Mouse (Mus musculus): ENCODE results near the gene Olfr1373. TPM values are rescaled to one million over a fixed set of nuclear protein-coding genes. Genes with fewer than 3 reads are reported as not detected.
"Not testable (repeated sequence)": the region's sequence is repeated elsewhere in the genome, so short reads cannot be mapped to it uniquely, and the experiment has no call there.

Olfr1373 gene
- polyA plus RNA-seq, 1 experiment from 2014 or later: not detected

DNA sequence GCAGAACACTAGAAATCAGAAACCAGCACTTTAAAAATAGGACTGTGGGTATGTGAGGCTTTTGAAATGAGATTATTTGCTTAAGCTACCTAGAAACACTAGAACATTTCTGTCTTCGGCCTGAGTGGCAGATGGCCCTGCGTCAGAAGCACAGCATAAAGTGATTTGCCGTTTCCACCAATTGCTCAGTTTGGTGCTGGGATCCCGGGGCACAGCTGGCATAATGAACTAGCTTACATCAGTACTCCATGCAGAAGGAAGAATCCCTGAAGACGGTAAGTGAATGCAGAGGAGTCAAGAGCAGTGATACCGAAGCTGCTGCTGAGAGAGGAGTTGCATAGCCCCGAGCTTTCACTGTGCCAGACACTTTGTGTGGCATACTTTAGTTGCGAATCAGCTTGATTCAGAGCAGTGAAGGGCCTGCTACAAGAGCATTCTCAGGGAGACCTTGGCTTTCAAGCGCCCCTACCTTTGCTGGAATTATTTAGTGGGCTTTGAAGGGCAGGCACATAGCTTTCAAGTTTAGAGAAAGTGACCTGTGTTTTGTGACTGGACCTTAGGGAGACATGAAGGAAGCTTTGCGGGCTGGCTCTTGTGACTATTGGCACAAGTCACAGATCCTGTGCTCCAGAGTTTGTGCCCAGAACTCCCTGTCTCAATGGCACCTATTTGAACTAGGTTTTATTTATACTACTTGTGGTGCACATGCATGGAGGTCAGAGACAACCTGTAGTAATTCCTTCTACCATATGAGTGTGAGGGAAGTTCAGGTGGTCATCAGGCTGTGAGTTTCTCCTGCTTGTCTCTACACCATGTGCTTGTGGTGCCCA is 15.5 kb downstream of the Olfr1373 start:
- no peak overlapping the region for H3K4me2 ChIP-seq (ENCODE audit: low read length)
- H3K27ac ChIP-seq (ENCODE audit: low read depth, low read length): peak overlapping the region; percentile 37; the same call in 1 of the 2 replicates
- H3K4me1 ChIP-seq (ENCODE audit: control insufficient read depth, insufficient read depth, low read depth, low read length): no peaks in the 10 kb centered on the region; the same call in 1 of the 2 replicates
- peaks cover 3% of the 10 kb centered on the region; the same call in 1 of the 2 replicates for H3K36me3 ChIP-seq (ENCODE audit: control insufficient read depth, insufficient read depth, low read length)
- ATAC-seq: peak; percentile 66; the same call in 1 of the 2 replicates
- WGBS: 67% methylated on average over 10 of the region's 10 CpGs
- no peaks in the 10 kb centered on the region for H3K9me3 ChIP-seq (ENCODE audit: control insufficient read depth, low read length)
- no peak overlapping the region for H3K4me3 ChIP-seq (ENCODE audit: low read length)
- no peak overlapping the region for H3K9ac ChIP-seq (ENCODE audit: low read depth, low read length)
- no peaks in the 10 kb centered on the region for H3K27me3 ChIP-seq (replicated peaks; ENCODE audit: control insufficient read depth, insufficient read depth, low read length)

GRCm38 (mm10) chr11:52129171-52129570 is 16.2 kb downstream of the Olfr1373 start:
- no peaks in the 10 kb centered on the region for H3K9me3 ChIP-seq (ENCODE audit: control insufficient read depth, low read length)
- H3K4me1 ChIP-seq (ENCODE audit: control insufficient read depth, insufficient read depth, low read depth, low read length): no peaks in the 10 kb centered on the region; the same call in 1 of the 2 replicates
- no peak overlapping the region for H3K4me3 ChIP-seq (ENCODE audit: low read length)
- H3K27me3 ChIP-seq (replicated peaks; ENCODE audit: control insufficient read depth, insufficient read depth, low read length): no peaks in the 10 kb centered on the region
- no peak for ATAC-seq
- 0 out of 2 replicates have a peak overlapping the region, but pooled peaks have one; percentile 23 for H3K27ac ChIP-seq (ENCODE audit: low read depth, low read length)
- H3K4me2 ChIP-seq (ENCODE audit: low read length): no peak overlapping the region
- no peak overlapping the region for H3K9ac ChIP-seq (ENCODE audit: low read depth, low read length)
- 38% methylated on average over 3 of the region's 3 CpGs for WGBS
- peaks cover 8% of the 10 kb centered on the region; the same call in 1 of the 2 replicates for H3K36me3 ChIP-seq (ENCODE audit: control insufficient read depth, insufficient read depth, low read length)

- no peaks in the 10 kb centered on the region for H3K9me3 ChIP-seq (ENCODE audit: control insufficient read depth, low read length)
- H3K4me3 ChIP-seq (ENCODE audit: low read length): no peak overlapping the region
- ATAC-seq: 0 out of 2 replicates have a peak, but pooled peaks have one; percentile 18
- no peak overlapping the region for H3K9ac ChIP-seq (ENCODE audit: low read depth, low read length)
- H3K4me1 ChIP-seq (ENCODE audit: control insufficient read depth, insufficient read depth, low read depth, low read length): no peaks in the 10 kb centered on the region; the same call in 1 of the 2 replicates
- 60% methylated on average over 5 of the region's 5 CpGs for WGBS
- no peak overlapping the region for H3K27ac ChIP-seq (ENCODE audit: low read depth, low read length)
- H3K36me3 ChIP-seq (ENCODE audit: control insufficient read depth, insufficient read depth, low read length): peaks cover 9% of the 10 kb centered on the region; the same call in 1 of the 2 replicates
- H3K4me2 ChIP-seq (ENCODE audit: low read length): no peak overlapping the region
- no peaks in the 10 kb centered on the region for H3K27me3 ChIP-seq (replicated peaks; ENCODE audit: control insufficient read depth, insufficient read depth, low read length)
These were observed 16.8 kb downstream of the Olfr1373 start for GRCm38 (mm10) chr11:52128316-52129061.

- H3K4me2 ChIP-seq (ENCODE audit: low read length): no peak overlapping the region
- H3K36me3 ChIP-seq (ENCODE audit: control insufficient read depth, insufficient read depth, low read length): peaks cover 9% of the 10 kb centered on the region; the same call in 1 of the 2 replicates
- H3K4me3 ChIP-seq (ENCODE audit: low read length): no peak overlapping the region
- no peaks in the 10 kb centered on the region; the same call in 1 of the 2 replicates for H3K4me1 ChIP-seq (ENCODE audit: control insufficient read depth, insufficient read depth, low read depth, low read length)
- no peaks in the 10 kb centered on the region for H3K27me3 ChIP-seq (replicated peaks; ENCODE audit: control insufficient read depth, insufficient read depth, low read length)
- H3K27ac ChIP-seq (ENCODE audit: low read depth, low read length): no peak overlapping the region
- H3K9ac ChIP-seq (ENCODE audit: low read depth, low read length): no peak overlapping the region
- no peak for ATAC-seq
- WGBS: 80% methylated on average over 5 of the region's 5 CpGs
- no peaks in the 10 kb centered on the region for H3K9me3 ChIP-seq (ENCODE audit: control insufficient read depth, low read length)
These were observed 17.6 kb downstream of the Olfr1373 start for GRCm38 (mm10) chr11:52127760-52128159.

GRCm38 (mm10) chr11:52127169-52127568 is 18.2 kb downstream of the Olfr1373 start:
- H3K27ac ChIP-seq (ENCODE audit: low read depth, low read length): no peak overlapping the region
- H3K4me1 ChIP-seq (ENCODE audit: control insufficient read depth, insufficient read depth, low read depth, low read length): no peaks in the 10 kb centered on the region; the same call in 1 of the 2 replicates
- H3K36me3 ChIP-seq (ENCODE audit: control insufficient read depth, insufficient read depth, low read length): peaks cover 15% of the 10 kb centered on the region
- H3K4me3 ChIP-seq (ENCODE audit: low read length): no peak overlapping the region
- WGBS: 68% methylated on average over 3 of the region's 3 CpGs
- no peak overlapping the region for H3K9ac ChIP-seq (ENCODE audit: low read depth, low read length)
- H3K4me2 ChIP-seq (ENCODE audit: low read length): no peak overlapping the region
- no peaks in the 10 kb centered on the region for H3K27me3 ChIP-seq (replicated peaks; ENCODE audit: control insufficient read depth, insufficient read depth, low read length)
- ATAC-seq: no peak
- H3K9me3 ChIP-seq (ENCODE audit: control insufficient read depth, low read length): no peaks in the 10 kb centered on the region

- no peak overlapping the region for H3K9ac ChIP-seq (ENCODE audit: low read depth, low read length)
- no peak overlapping the region for H3K4me2 ChIP-seq (ENCODE audit: low read length)
- H3K27ac ChIP-seq (ENCODE audit: low read depth, low read length): no peak overlapping the region
- no peak overlapping the region for H3K4me3 ChIP-seq (ENCODE audit: low read length)
- no peak for ATAC-seq
- WGBS: 93% methylated on average over 4 of the region's 4 CpGs
- peaks cover 39% of the 10 kb centered on the region for H3K36me3 ChIP-seq (ENCODE audit: control insufficient read depth, insufficient read depth, low read length)
- H3K9me3 ChIP-seq (ENCODE audit: control insufficient read depth, low read length): no peaks in the 10 kb centered on the region
- no peaks in the 10 kb centered on the region for H3K27me3 ChIP-seq (replicated peaks; ENCODE audit: control insufficient read depth, insufficient read depth, low read length)
- no peaks in the 10 kb centered on the region; the same call in 1 of the 2 replicates for H3K4me1 ChIP-seq (ENCODE audit: control insufficient read depth, insufficient read depth, low read depth, low read length)
These were observed 20.9 kb downstream of the Olfr1373 start for GRCm38 (mm10) chr11:52124468-52124867.

DNA sequence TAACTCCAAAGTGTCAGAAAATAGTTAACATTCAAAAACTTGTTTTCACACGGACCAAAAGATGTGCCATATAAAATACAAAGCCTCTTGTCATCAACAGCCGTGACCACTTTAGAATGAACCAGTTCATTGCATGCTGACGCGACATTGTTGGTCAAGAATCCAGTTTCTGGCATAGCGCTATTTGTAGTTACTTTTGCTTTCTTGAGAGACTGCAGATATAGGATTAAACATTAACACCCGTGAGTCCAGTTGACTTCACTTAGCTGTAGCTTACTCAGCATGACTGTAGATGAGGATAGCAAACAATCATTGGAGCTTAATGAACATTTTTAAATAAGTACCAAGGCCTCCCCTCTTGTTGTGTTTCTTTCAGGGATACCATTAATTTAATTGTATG is 23.3 kb downstream of the Olfr1373 start:
- Histone ChIP-seq H3K27me3 (replicated peaks; ENCODE audit: control insufficient read depth, insufficient read depth, low read length) (no peaks in the 10 kb centered on the region), H3K4me3 (ENCODE audit: low read length) (no peak overlapping the region), H3K36me3 (ENCODE audit: control insufficient read depth, insufficient read depth, low read length) (peaks cover 58% of the 10 kb centered on the region), H3K27ac (ENCODE audit: low read depth, low read length) (no peak overlapping the region), H3K4me1 (ENCODE audit: control insufficient read depth, insufficient read depth, low read depth, low read length) (no peaks in the 10 kb centered on the region), H3K4me2 (ENCODE audit: low read length) (no peak overlapping the region), H3K9ac (ENCODE audit: low read depth, low read length) (no peak overlapping the region), H3K9me3 (ENCODE audit: control insufficient read depth, low read length) (no peaks in the 10 kb centered on the region)
- no peak for ATAC-seq
- WGBS: 91% methylated on average over 6 of the region's 6 CpGs

DNA sequence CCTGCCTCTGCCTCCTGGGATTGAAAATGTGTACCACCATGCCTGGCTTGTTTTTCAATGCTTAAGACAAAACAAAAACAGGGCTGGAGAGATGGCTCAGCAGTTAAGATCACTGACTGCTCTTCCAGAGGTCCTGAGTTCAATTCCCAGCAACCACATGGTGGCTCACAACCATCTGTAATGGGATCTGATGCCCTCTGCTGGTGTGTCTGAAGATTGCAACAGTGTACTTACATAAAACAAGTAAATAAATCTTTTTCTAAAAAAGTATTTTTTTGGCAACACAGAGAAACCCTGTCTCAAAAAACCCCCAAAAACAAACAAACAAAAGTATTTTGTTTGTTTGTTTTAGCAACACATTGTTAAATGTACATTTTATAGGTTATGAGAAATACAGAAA is 24.9 kb downstream of the Olfr1373 start:
- H3K27me3 ChIP-seq (replicated peaks; ENCODE audit: control insufficient read depth, insufficient read depth, low read length); H3K9ac ChIP-seq (ENCODE audit: low read depth, low read length); H3K27ac ChIP-seq (ENCODE audit: low read depth, low read length); H3K9me3 ChIP-seq (ENCODE audit: control insufficient read depth, low read length); ATAC-seq; H3K4me1 ChIP-seq (ENCODE audit: control insufficient read depth, insufficient read depth, low read depth, low read length); H3K4me3 ChIP-seq (ENCODE audit: low read length); H3K4me2 ChIP-seq (ENCODE audit: low read length): not testable (repeated sequence)
- peaks cover 62% of the 10 kb centered on the region for H3K36me3 ChIP-seq (ENCODE audit: control insufficient read depth, insufficient read depth, low read length)

DNA sequence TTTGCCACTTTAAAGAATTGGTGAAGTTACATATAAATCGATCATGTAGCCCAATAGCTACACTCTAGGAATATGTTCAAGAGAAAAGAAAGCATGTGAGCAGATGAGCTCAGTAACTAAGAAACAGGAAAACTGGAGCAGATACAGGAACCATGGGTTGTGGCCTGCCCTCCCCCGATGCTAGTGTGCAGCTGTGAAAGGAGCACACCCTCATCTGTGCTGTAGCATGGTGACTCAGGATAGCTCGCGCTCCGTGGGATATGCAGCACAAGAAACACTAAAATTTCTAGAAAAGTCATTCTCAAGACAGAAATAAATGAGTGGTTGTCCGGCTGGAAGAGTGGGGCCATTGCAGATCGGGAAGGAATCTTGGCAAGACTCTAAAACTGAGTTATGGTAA is 28.2 kb downstream of the Olfr1373 start:
- ATAC-seq: no peak
- no peak overlapping the region for H3K4me3 ChIP-seq (ENCODE audit: low read length)
- no peak overlapping the region for H3K4me2 ChIP-seq (ENCODE audit: low read length)
- no peak overlapping the region for H3K27ac ChIP-seq (ENCODE audit: low read depth, low read length)
- H3K27me3 ChIP-seq (replicated peaks; ENCODE audit: control insufficient read depth, insufficient read depth, low read length): no peaks in the 10 kb centered on the region
- no peaks in the 10 kb centered on the region for H3K9me3 ChIP-seq (ENCODE audit: control insufficient read depth, low read length)
- no peak overlapping the region for H3K9ac ChIP-seq (ENCODE audit: low read depth, low read length)
- H3K36me3 ChIP-seq (ENCODE audit: control insufficient read depth, insufficient read depth, low read length): peaks cover 49% of the 10 kb centered on the region
- WGBS: 95% methylated on average over 7 of the region's 7 CpGs
- H3K4me1 ChIP-seq (ENCODE audit: control insufficient read depth, insufficient read depth, low read depth, low read length): no peaks in the 10 kb centered on the region
